Mouse (Mus musculus): ENCODE measurements around the gene Ccr3. TPM values are rescaled to one million over a fixed set of nuclear protein-coding genes. Genes with fewer than 3 reads are reported as not detected.
"Not testable (repeated sequence)": the region's sequence is repeated elsewhere in the genome, so short reads cannot be mapped to it uniquely, and the experiment has no call there.

Gene Ccr3
- total and polyA plus RNA-seq, 2 experiments from 2014 or later, result not detected

DNA sequence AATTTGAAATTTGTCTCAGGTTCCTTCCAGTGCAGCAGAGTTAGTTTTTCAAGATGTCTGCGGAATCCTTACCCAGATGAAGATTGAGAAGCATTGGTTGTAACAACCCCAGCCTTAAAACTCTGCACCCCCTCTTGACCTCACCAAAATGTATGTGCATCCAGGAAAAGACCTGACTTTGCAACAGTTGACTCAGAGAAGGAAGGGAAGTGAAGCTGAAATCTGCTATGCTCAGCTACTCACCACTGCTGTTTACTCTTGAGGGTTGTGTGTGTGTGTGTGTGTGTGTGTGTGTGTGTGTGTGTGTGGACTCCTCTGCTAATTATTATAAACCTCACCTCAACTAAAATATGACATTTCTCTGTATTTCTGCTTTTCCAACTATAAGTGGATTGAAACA, 49.7 kb downstream of the Ccr3 start:
- no peak for TF ChIP-seq CTCF (IDR thresholded peaks at IDR 0.05)
- 96% methylated on average over 1 of the region's 1 CpGs for WGBS

DNA sequence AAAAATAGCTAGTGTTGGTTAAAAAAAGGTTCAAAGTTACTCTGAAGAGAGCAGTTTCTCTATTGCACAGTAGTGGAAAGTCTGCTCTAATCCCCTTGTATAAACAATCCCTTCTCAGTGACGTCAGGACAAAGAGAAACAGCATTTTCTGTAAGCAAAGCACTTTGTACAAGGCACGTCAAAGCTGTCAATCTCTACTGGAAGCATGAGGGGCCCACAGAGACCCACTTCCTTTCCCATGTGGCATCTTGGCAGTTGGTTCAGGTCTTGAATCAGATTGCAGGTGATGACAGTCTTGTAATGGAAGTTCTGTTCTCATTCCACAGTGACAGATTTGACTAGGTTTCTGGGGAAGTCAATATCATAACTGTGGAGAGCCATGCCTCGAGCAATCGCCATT, 58.0 kb downstream of the Ccr3 start:
- no peak overlapping the region for H3K4me2 ChIP-seq (ENCODE audit: low read depth, low read length, poor library complexity, severe bottlenecking)
- no peak overlapping the region for H3K9ac ChIP-seq (replicated peaks; ENCODE audit: low read length, poor library complexity, severe bottlenecking)
- no peak overlapping the region for H3K27ac ChIP-seq (ENCODE audit: low read depth, low read length)
- H3K27me3 ChIP-seq (ENCODE audit: insufficient read depth, low read length), result no peaks in the 10 kb centered on the region
- no peak for TF ChIP-seq CTCF (IDR thresholded peaks at IDR 0.05)
- no peaks in the 10 kb centered on the region for H3K36me3 ChIP-seq (ENCODE audit: insufficient read depth, low read length)
- H3K9me3 ChIP-seq (ENCODE audit: low read length), result no peaks in the 10 kb centered on the region
- H3K4me3 ChIP-seq (ENCODE audit: low read depth, low read length), result no peak overlapping the region
- no peak for ATAC-seq (ENCODE audit: low FRiP score)
- no peaks in the 10 kb centered on the region for H3K4me1 ChIP-seq (ENCODE audit: insufficient read depth, low read length)
- 50% methylated on average over 4 of the region's 4 CpGs for WGBS
- DNase-seq (ENCODE audit: low spot score), result no peak

More for the DNA sequence above, 49.7 kb downstream of the Ccr3 start:
- Histone ChIP-seq H3K36me3 (ENCODE audit: insufficient read depth, low read length) (no peaks in the 10 kb centered on the region), H3K27me3 (ENCODE audit: insufficient read depth, low read length) (no peaks in the 10 kb centered on the region), H3K27ac (ENCODE audit: low read depth, low read length) (no peak overlapping the region), H3K9ac (replicated peaks; ENCODE audit: low read length, poor library complexity, severe bottlenecking) (no peak overlapping the region), H3K9me3 (ENCODE audit: low read length) (no peaks in the 10 kb centered on the region), H3K4me1 (ENCODE audit: insufficient read depth, low read length) (no peaks in the 10 kb centered on the region), H3K4me3 (ENCODE audit: low read depth, low read length) (no peak overlapping the region), H3K4me2 (ENCODE audit: low read depth, low read length, poor library complexity, severe bottlenecking) (no peak overlapping the region)
- ATAC-seq (ENCODE audit: low FRiP score) (no peak), DNase-seq (ENCODE audit: low spot score) (no peak)

DNA sequence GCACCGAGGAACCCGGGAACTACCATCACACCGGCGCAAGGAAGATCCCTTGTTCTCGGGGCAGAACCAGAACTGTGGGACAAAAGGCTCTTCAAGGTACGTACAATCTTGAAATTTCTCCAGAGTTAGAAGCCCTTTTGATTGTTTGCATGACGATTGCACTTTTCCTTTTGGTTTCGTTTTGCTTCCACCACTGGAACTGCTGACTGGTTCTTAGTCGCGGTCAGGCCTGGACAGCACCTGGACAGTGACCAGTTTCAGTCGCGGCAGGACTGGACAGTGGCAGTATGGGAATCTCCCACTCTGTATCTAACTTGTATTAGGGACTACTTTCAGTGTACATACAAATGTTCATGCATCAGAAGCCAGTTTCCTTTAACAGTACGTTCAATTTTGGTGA, 58.7 kb downstream of the Ccr3 start:
- not testable (repeated sequence) for H3K27me3 ChIP-seq (ENCODE audit: insufficient read depth, low read length); H3K9me3 ChIP-seq (ENCODE audit: low read length); H3K4me2 ChIP-seq (ENCODE audit: low read depth, low read length, poor library complexity, severe bottlenecking); DNase-seq (ENCODE audit: low spot score); H3K4me1 ChIP-seq (ENCODE audit: insufficient read depth, low read length); H3K27ac ChIP-seq (ENCODE audit: low read depth, low read length); H3K36me3 ChIP-seq (ENCODE audit: insufficient read depth, low read length); H3K9ac ChIP-seq (replicated peaks; ENCODE audit: low read length, poor library complexity, severe bottlenecking); H3K4me3 ChIP-seq (ENCODE audit: low read depth, low read length); ATAC-seq (ENCODE audit: low FRiP score)
- WGBS, result 94% methylated on average over 12 of the region's 13 CpGs

Other genes starting within 250 kb of the Ccr3 start
- not detected in 2 replicates for gene Cxcr6, start 215.5 kb upstream of the Ccr3 start, total RNA-seq (2014; rRNA removed)
- 0.12 TPM in 1 of 2 replicates, not detected in the other for gene Cxcr6, start 215.5 kb upstream of the Ccr3 start, polyA plus RNA-seq (2015; fragmentation: Nextera tagmentation; extraction: Ambion mirVana)
- 11.9 and 14.8 TPM in 2 replicates for gene Fyco1, start 170.1 kb upstream of the Ccr3 start, total RNA-seq (2014; rRNA removed)
- 7.7 and 9.0 TPM in 2 replicates for gene Fyco1, start 170.1 kb upstream of the Ccr3 start, polyA plus RNA-seq (2015; fragmentation: Nextera tagmentation; extraction: Ambion mirVana)
- gene Xcr1, start 159.9 kb upstream of the Ccr3 start, total RNA-seq (2014; rRNA removed), result not detected in 2 replicates
- 0.04 and 0.07 TPM in 2 replicates for gene Xcr1, start 159.9 kb upstream of the Ccr3 start, polyA plus RNA-seq (2015; fragmentation: Nextera tagmentation; extraction: Ambion mirVana)
- gene Ccr1, start 53.3 kb upstream of the Ccr3 start, total RNA-seq (2014; rRNA removed), result 0.49 and 0.57 TPM in 2 replicates
- gene Ccr1, start 53.3 kb upstream of the Ccr3 start, polyA plus RNA-seq (2015; fragmentation: Nextera tagmentation; extraction: Ambion mirVana), result 0.68 and 0.90 TPM in 2 replicates
- not detected in 2 replicates for gene Ccr1l1, start 43.6 kb upstream of the Ccr3 start, total RNA-seq (2014; rRNA removed)
- 0.15 TPM in 1 of 2 replicates, not detected in the other for gene Ccr1l1, start 43.6 kb upstream of the Ccr3 start, polyA plus RNA-seq (2015; fragmentation: Nextera tagmentation; extraction: Ambion mirVana)
- gene Ccr2, start 80.0 kb downstream of the Ccr3 start, total RNA-seq (2014; rRNA removed), result 0.05 TPM in 1 of 2 replicates, not detected in the other
- 0.04 and 0.09 TPM in 2 replicates for gene Ccr2, start 80.0 kb downstream of the Ccr3 start, polyA plus RNA-seq (2015; fragmentation: Nextera tagmentation; extraction: Ambion mirVana)
- 0.19 and 0.38 TPM in 2 replicates for gene Ccr5, start 99.6 kb downstream of the Ccr3 start, total RNA-seq (2014; rRNA removed)
- 0.48 and 1.2 TPM in 2 replicates for gene Ccr5, start 99.6 kb downstream of the Ccr3 start, polyA plus RNA-seq (2015; fragmentation: Nextera tagmentation; extraction: Ambion mirVana)